Mouse (Mus musculus) embryonic facial prominence, embryonic 11.5 days (tissue): Measurements from ENCODE around the gene Man1a2. TPM values are rescaled to one million over a fixed set of nuclear protein-coding genes. Genes with fewer than 3 reads are reported as not detected.

ENCODE experiments used
- ATAC-seq: fragments of 200-750 bp; cut with Nextera tagmentation; replicated peaks from 2 replicates; pipeline ENCODE4 v1.8.0; 2017; ENCODE audit warnings: low read depth; ENCODE audit not compliant: insufficient number of reproducible peaks, low FRiP score, low TSS enrichment
- DNase-seq: peaks from one replicate; pipeline ENCODE4 v3.0.0-alpha.2; 2015; ENCODE audit warnings: low spot score
- H3K27ac ChIP-seq: fragments of 300-500 bp; sonication (generic); replicated peaks from 2 replicates; pipeline ENCODE4 v1.5.1; 2014; ENCODE audit warnings: mild to moderate bottlenecking, low read depth, low read length, control low read depth
- H3K27me3 ChIP-seq: fragments of 300-500 bp; sonication (generic); 2 replicates; pipeline ENCODE4 v1.6.1; 2014; ENCODE audit warnings: mild to moderate bottlenecking, low read length, moderate library complexity, mixed read lengths; ENCODE audit not compliant: control insufficient read depth, insufficient read depth
- H3K36me3 ChIP-seq: fragments of 300-500 bp; sonication (generic); replicated peaks from 2 replicates; pipeline ENCODE4 v1.6.1; 2014; ENCODE audit warnings: low read depth, mild to moderate bottlenecking, low read length, moderate library complexity, mixed read lengths; ENCODE audit not compliant: control insufficient read depth, insufficient read depth
- H3K4me1 ChIP-seq: fragments of 300-500 bp; sonication (generic); 2 replicates; pipeline ENCODE4 v1.6.1; 2014; ENCODE audit warnings: low read length, mixed read lengths; ENCODE audit not compliant: control insufficient read depth, insufficient read depth
- H3K4me2 ChIP-seq: fragments of 300-500 bp; sonication (generic); 2 replicates; pipeline ENCODE4 v1.6.1; 2014; ENCODE audit warnings: low read depth, mild to moderate bottlenecking, control low read depth, low read length, moderate library complexity
- H3K4me3 ChIP-seq: fragments of 300-500 bp; sonication (generic); 2 replicates; pipeline ENCODE4 v1.5.1; 2014; ENCODE audit warnings: low read depth, low read length, control low read depth
- H3K9ac ChIP-seq: fragments of 300-500 bp; sonication (generic); replicated peaks from 2 replicates; pipeline ENCODE4 v1.6.1; 2014; ENCODE audit warnings: mild to moderate bottlenecking, control low read depth, low read length
- H3K9me3 ChIP-seq: fragments of 300-500 bp; sonication (generic); replicated peaks from 2 replicates; pipeline ENCODE4 v1.6.1; 2016; ENCODE audit warnings: mild to moderate bottlenecking, low read length, inconsistent platforms, mixed read lengths; ENCODE audit not compliant: control insufficient read depth
- WGBS: fragments of 180-500 bp; shearing (Covaris S2); extraction: QIAGEN DNeasy Blood & Tissue Kit; methylation state at CpG from one replicate; pipeline ENCODE4 v1.1.7; 2014; 5-methylcytosine and 5-hydroxymethylcytosine counted together
- polyA plus RNA-seq: library from polyadenylated mRNA; unstranded; fragments of >200 nt; fragmentation: Nextera tagmentation; extraction: Ambion mirVana; gene quantifications from 2 replicates; pipeline ENCODE4 v1.2.1, GENCODE M21; 2014

The Man1a2 gene
- 61.3 and 66.0 TPM in 2 replicates for polyA plus RNA-seq

DNA sequence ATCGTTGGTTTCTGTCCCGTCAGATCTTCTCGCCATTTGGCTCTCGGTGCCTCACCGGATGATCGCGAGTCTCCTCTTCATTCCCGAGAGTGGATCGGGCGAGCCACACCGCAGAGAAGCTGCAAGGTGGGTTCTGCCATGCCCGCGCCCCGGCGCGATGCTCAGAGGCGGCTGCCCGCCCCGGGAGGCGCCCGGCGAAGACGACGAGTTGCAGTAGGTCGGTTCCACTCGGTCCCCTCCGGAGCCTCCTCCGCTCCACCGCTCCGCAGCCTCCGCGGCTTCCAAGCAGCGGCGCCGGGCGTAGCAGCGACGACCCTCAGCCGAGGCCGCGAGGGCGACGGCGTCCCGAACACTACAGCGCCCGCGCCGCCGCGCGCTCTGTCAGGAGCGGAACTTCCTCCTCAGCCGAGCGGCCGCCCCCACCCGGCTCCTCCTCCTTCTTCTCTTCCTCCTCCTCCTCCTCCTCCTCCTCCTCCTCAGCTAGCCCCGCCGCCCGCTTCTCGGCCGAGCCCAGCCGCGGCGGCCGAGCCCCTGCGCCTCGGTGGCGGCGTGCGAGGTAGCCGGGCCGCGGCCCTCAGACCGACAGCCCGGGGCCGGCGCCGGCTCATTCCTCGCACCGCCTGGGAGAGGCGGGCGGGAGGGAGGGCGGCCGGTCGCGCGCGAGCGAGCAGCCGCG is at the start of gene Man1a2:
TSS of gene Man1a2 (minus strand) at position 417 of the 676 bp plus-strand sequence.
- no peaks in the 10 kb centered on the region for H3K4me1 ChIP-seq

DNA sequence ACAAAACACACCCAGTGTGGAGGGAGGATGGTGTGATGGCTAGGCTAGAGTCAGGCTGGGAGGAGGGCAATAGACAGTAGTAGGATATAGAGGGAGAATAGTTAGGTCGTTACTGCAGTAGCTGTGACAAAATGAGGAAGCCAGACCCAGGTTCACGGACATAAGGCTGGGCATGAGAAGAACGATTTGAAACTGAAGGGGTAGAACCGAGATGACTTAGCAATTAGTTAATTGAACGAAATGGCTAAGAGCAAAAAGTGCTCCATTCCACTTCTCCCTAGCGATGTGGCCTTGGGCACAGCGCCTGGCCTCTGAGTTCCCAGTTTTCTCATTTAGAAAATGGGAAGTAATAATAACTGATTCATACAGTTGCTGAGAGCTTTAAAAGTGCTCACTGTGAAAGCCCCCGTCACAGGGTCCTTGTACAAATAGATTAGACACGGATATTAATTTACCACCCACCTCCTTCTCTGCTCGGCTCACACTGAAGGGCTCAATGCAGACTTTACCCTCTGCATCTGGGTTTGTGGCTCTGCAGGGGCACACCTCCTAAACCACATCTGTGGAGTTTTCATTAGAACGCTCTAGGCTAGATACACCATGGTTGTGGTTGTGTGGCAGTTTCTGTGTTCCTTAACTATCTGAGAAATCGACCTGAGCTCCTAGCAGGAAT is 49.3 kb upstream of the Man1a2 start:
- H3K36me3 ChIP-seq: no peaks in the 10 kb centered on the region
- DNase-seq (no peak), ATAC-seq (no peak)
- H3K9ac ChIP-seq: no peak overlapping the region
- H3K27ac ChIP-seq: no peak overlapping the region
- H3K9me3 ChIP-seq: no peaks in the 10 kb centered on the region
- H3K4me2 ChIP-seq: no peak overlapping the region
- H3K27me3 ChIP-seq: no peaks in the 10 kb centered on the region
- WGBS: 68% methylated on average over 12 of the region's 12 CpGs
- H3K4me1 ChIP-seq: no peaks in the 10 kb centered on the region
- H3K4me3 ChIP-seq: no peak overlapping the region

More for the DNA sequence above, at the start of gene Man1a2:
- H3K9me3 ChIP-seq: no peaks in the 10 kb centered on the region
- H3K27ac ChIP-seq: peak within 1 kb of the TSS; percentile 97
- no peaks in the 10 kb centered on the region for H3K36me3 ChIP-seq
- DNase-seq (peak; percentile 87), ATAC-seq (peak; percentile 89)
- H3K9ac ChIP-seq: peak within 1 kb of the TSS; percentile 96
- WGBS: under 1% methylated on average over 58 of the region's 92 CpGs
- H3K27me3 ChIP-seq: no peaks in the 10 kb centered on the region
- peak within 1 kb of the TSS; percentile 83 for H3K4me3 ChIP-seq
- H3K4me2 ChIP-seq: peak within 1 kb of the TSS; percentile 81

DNA sequence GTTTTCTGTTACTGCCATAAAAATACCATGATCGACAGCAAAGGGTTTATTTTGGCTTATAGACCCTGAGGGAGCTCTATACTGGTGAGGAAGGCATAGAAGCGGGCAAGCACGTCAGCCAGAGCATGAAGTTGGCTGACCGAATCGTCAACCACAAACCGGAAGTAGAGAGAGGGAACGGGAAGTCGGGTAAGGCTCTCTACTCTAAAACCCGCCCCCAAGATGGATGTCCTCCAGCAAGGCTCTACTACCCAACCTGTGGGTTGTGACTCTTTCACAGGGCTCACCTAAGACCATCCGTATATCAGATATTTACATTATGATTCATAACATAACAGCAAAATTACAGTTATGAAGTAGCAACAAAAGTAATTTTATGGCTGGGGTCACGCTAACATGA is 46.6 kb upstream of the Man1a2 start:
- ATAC-seq (no peak), DNase-seq (no peak)
- Histone ChIP-seq H3K27ac (no peak overlapping the region), H3K4me3 (no peak overlapping the region), H3K4me1 (no peaks in the 10 kb centered on the region), H3K9ac (no peak overlapping the region), H3K4me2 (no peak overlapping the region), H3K9me3 (no peaks in the 10 kb centered on the region), H3K36me3 (no peaks in the 10 kb centered on the region), H3K27me3 (no peaks in the 10 kb centered on the region)
- 91% methylated on average over 11 of the region's 11 CpGs for WGBS

DNA sequence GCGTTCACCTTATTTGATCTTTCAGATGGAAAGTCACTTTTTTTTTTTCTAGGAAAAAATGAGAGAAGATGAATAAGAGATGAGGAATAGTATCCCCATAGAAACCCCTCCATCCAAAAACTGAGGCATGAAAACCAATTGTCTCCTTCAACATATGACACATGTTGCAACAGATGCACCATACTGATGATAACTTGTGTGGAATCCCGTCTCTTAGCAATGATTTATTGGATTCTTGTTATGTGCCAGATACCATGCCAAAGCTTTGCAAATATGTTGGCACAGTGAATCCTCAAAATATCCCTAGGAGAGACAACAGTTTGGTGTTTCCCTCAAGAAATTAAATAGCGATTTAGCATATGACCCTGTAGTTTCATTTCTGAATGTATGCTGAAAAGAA is 46.0 kb upstream of the Man1a2 start:
- no peaks in the 10 kb centered on the region for H3K36me3 ChIP-seq
- H3K4me2 ChIP-seq: no peak overlapping the region
- no peaks in the 10 kb centered on the region for H3K27me3 ChIP-seq
- H3K27ac ChIP-seq: no peak overlapping the region
- no peak overlapping the region for H3K4me3 ChIP-seq
- H3K9me3 ChIP-seq: no peaks in the 10 kb centered on the region
- no peak for ATAC-seq
- WGBS: 87% methylated on average over 3 of the region's 3 CpGs
- no peak overlapping the region for H3K9ac ChIP-seq
- DNase-seq: no peak
- no peaks in the 10 kb centered on the region for H3K4me1 ChIP-seq

DNA sequence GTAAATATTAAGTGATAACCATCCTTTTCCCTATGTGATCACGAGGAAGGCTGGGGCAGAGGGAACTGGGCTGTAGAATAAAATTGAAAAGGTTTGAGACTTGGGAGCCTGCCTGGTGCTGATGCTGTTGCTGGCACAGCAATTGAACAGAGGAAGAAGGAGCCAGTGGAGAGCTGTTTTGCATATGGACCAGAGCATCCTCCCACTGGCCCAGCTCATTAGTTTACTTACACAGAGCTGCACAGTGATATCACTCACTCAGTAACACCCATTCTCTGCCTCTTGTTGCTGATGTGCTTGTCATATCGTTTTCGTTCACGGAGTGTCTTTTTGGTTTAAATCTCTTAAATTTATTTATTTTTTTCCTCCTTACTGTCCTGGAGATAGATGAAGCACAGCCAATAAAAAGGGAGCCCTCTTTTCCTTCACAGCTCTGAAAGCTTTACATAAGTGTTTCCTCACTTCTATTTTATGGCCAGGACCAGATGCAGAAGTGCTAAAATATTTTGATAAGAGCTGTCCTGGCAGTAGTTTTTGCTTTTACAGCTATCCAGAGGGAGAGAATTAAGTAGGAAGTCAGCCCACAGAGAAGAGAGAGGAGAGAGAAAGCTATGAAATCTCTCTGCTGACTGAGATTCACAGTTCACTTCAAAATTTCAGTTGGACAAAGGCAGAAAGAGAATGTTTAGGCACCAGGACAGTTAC is 42.9 kb upstream of the Man1a2 start:
- Histone ChIP-seq H3K9ac (no peak overlapping the region), H3K36me3 (no peaks in the 10 kb centered on the region), H3K4me2 (no peak overlapping the region), H3K9me3 (no peaks in the 10 kb centered on the region), H3K4me1 (no peaks in the 10 kb centered on the region), H3K27ac (no peak overlapping the region), H3K4me3 (no peak overlapping the region), H3K27me3 (no peaks in the 10 kb centered on the region)
- DNase-seq (no peak), ATAC-seq (no peak)
- WGBS: 89% methylated on average over 4 of the region's 4 CpGs

DNA sequence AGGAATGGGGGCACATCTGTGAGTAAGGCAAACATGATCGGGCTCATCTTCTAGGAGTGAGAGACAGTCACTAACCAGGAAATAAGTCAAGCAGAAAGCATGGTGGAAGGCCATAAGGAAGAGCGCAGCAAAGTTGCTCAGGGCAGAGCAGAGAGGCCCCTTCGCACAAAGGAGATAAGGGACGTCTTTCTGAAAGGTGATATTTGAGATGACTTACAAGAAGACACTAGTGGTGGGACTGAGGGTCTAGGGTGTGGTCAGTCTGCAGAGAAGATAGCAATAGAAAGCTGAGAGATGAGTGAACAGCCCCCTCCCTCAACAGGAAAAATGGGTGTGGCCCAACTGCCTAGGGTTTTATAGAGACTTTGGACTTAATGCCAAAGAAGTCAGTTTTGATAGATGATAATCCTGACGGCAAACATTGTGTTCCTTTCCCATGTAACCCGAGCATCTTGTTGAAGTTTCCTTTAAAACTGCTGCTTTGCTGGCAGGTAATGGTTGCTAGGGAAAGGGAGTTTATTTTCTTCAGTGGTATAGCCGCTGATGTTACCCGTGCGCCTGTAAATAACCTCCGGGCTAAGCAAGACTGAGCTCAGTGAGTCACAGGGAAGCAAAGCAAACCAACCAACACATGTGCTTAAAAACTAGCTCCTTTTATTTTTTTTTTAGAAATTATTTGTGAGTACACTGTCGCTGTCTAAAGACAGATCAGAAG is 40.8 kb upstream of the Man1a2 start:
- Histone ChIP-seq H3K27me3 (no peaks in the 10 kb centered on the region), H3K27ac (no peak overlapping the region), H3K4me3 (no peak overlapping the region), H3K9me3 (no peaks in the 10 kb centered on the region), H3K4me2 (no peak overlapping the region), H3K36me3 (no peaks in the 10 kb centered on the region), H3K9ac (no peak overlapping the region), H3K4me1 (no peaks in the 10 kb centered on the region)
- DNase-seq (no peak), ATAC-seq (no peak)
- 84% methylated on average over 11 of the region's 11 CpGs for WGBS

DNA sequence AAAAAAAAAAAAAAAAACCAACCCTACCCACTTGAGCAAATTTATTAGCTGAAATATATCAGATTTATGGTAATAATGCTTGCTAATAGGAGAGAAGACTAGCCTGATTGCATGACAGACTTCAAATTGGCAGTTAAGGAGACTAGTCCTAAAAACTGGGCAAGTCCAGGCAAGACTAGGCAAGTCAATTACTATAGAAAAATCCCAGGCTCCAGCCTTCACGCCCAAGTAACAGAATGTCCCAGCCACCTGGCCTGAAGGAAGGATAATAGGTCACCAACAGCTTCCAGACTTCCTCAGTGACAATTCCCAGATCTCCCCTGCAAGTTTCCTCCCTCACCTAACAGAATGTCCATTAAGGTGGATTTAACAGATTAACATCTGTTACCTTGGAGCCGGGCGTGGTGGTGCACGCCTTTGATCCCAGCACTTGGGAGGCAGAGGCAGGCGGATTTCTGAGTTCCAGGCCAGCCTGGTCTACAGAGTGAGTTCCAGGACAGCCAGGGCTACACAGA is 35.5 kb upstream of the Man1a2 start:
- no peak overlapping the region for H3K4me3 ChIP-seq
- 98% methylated on average over 5 of the region's 5 CpGs for WGBS
- H3K4me2 ChIP-seq: no peak overlapping the region
- DNase-seq: no peak
- H3K9me3 ChIP-seq: no peaks in the 10 kb centered on the region
- ATAC-seq: no peak
- no peaks in the 10 kb centered on the region for H3K4me1 ChIP-seq
- H3K27ac ChIP-seq: no peak overlapping the region
- no peaks in the 10 kb centered on the region for H3K27me3 ChIP-seq
- no peaks in the 10 kb centered on the region for H3K36me3 ChIP-seq
- no peak overlapping the region for H3K9ac ChIP-seq
